Mouse (Mus musculus) midbrain, embryonic 11.5 days (tissue): ENCODE data around the gene Zfp639. TPM values are rescaled to one million over a fixed set of nuclear protein-coding genes. Genes with fewer than 3 reads are reported as not detected.

Experiments
- ATAC-seq: fragments of 200-750 bp; cut with Nextera tagmentation; 2 replicates; pipeline ENCODE4 v1.8.0; 2017; ENCODE audit warnings: moderate TSS enrichment, moderate library complexity; ENCODE audit not compliant: low FRiP score
- DNase-seq: peaks from one replicate; pipeline ENCODE4 v3.0.0; 2015; ENCODE audit warnings: low spot score; ENCODE audit errors: missing footprints
- H3K27ac ChIP-seq: fragments of 300-500 bp; sonication (generic); 2 replicates; pipeline ENCODE4 v1.5.1; 2014; ENCODE audit warnings: low read depth, low read length
- H3K27me3 ChIP-seq: fragments of 300-500 bp; sonication (generic); 2 replicates; pipeline ENCODE4 v1.6.1; 2014; ENCODE audit warnings: mild to moderate bottlenecking, low read length, moderate library complexity, mixed read lengths; ENCODE audit not compliant: control insufficient read depth, insufficient read depth
- H3K36me3 ChIP-seq: fragments of 300-500 bp; sonication (generic); 2 replicates; pipeline ENCODE4 v1.6.1; 2014; ENCODE audit warnings: mild to moderate bottlenecking, low read length, moderate library complexity, mixed read lengths; ENCODE audit not compliant: control insufficient read depth, insufficient read depth
- H3K4me1 ChIP-seq: fragments of 300-500 bp; sonication (generic); 2 replicates; pipeline ENCODE4 v1.6.1; 2014; ENCODE audit warnings: low read length; ENCODE audit not compliant: control insufficient read depth, insufficient read depth
- H3K4me2 ChIP-seq: fragments of 300-500 bp; sonication (generic); 2 replicates; pipeline ENCODE4 v1.6.1; 2014; ENCODE audit warnings: mild to moderate bottlenecking, moderate library complexity
- H3K4me3 ChIP-seq: fragments of 300-500 bp; sonication (generic); 2 replicates; pipeline ENCODE4 v1.5.1; 2014; ENCODE audit warnings: low read depth, low read length
- H3K9ac ChIP-seq: fragments of 300-500 bp; sonication (generic); 2 replicates; pipeline ENCODE4 v1.6.1; 2014; ENCODE audit warnings: low read length
- H3K9me3 ChIP-seq: fragments of 300-500 bp; sonication (generic); 2 replicates; pipeline ENCODE4 v1.6.1; 2016; ENCODE audit warnings: low read length; ENCODE audit not compliant: control insufficient read depth
- WGBS: fragments of 180-500 bp; shearing (Covaris S2); extraction: QIAGEN DNeasy Blood & Tissue Kit; methylation state at CpG from one replicate; pipeline ENCODE4 v1.1.7; 2014; 5-methylcytosine and 5-hydroxymethylcytosine counted together
- polyA plus RNA-seq: library from polyadenylated mRNA; unstranded; fragments of >200 nt; fragmentation: Nextera tagmentation; extraction: Ambion mirVana; gene quantifications from 2 replicates; pipeline ENCODE4 v1.2.1, GENCODE M21; 2014

Zfp639 gene
- polyA plus RNA-seq, 1 experiment from 2014 or later, result 42.1 TPM

GRCm38 (mm10) chr3:32512686-32513284, 2.7 kb downstream of the Zfp639 start:
- no peak overlapping the region for H3K27ac ChIP-seq
- no peak overlapping the region for H3K4me3 ChIP-seq
- H3K4me1 ChIP-seq, result peaks cover 13% of the 10 kb centered on the region; the same call in 1 of the 2 replicates
- 92% methylated on average over 7 of the region's 7 CpGs for WGBS
- H3K9ac ChIP-seq, result no peak overlapping the region
- no peaks in the 10 kb centered on the region for H3K27me3 ChIP-seq
- H3K9me3 ChIP-seq, result no peaks in the 10 kb centered on the region
- DNase-seq (no peak), ATAC-seq (no peak)
- H3K4me2 ChIP-seq, result no peak overlapping the region
- H3K36me3 ChIP-seq, result peaks cover 5% of the 10 kb centered on the region; the same call in 1 of the 2 replicates

DNA sequence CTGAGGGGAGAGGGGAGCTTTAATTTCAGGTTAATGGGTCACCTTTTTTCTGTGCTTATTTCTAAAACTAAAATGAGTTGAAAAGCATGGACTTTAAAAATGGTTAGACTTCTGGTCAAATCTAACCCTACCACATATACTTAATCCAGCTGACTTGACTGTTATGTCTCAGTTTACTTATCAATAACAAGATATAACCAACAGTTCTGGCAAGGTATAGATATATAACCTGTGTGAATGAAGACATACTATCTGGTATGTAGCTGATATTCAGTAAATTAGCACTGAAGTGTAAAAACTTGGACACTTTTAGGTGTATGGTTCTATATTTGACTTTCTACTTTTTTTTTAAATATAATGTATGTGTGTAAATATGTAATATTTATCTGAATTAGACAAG, 3.5 kb downstream of the Zfp639 start:
- DNase-seq (no peak), ATAC-seq (no peak)
- Histone ChIP-seq H3K9ac (no peak overlapping the region), H3K27ac (no peak overlapping the region), H3K4me1 (peaks cover 13% of the 10 kb centered on the region; the same call in 1 of the 2 replicates), H3K36me3 (peaks cover 5% of the 10 kb centered on the region; the same call in 1 of the 2 replicates), H3K27me3 (no peaks in the 10 kb centered on the region), H3K9me3 (no peaks in the 10 kb centered on the region), H3K4me3 (no peak overlapping the region), H3K4me2 (no peak overlapping the region)

- Histone ChIP-seq H3K27me3 (no peaks in the 10 kb centered on the region), H3K4me1 (no peaks in the 10 kb centered on the region), H3K9me3 (no peaks in the 10 kb centered on the region), H3K9ac (no peak overlapping the region), H3K4me3 (no peak overlapping the region), H3K4me2 (no peak overlapping the region), H3K36me3 (peaks cover 11% of the 10 kb centered on the region; the same call in 1 of the 2 replicates), H3K27ac (no peak overlapping the region)
- no peak for DNase-seq
- ATAC-seq, result no peak
- WGBS, result 90% methylated on average over 4 of the region's 4 CpGs
These were observed 17.1 kb downstream of the Zfp639 start for GRCm38 (mm10) chr3:32527181-32527580.

DNA sequence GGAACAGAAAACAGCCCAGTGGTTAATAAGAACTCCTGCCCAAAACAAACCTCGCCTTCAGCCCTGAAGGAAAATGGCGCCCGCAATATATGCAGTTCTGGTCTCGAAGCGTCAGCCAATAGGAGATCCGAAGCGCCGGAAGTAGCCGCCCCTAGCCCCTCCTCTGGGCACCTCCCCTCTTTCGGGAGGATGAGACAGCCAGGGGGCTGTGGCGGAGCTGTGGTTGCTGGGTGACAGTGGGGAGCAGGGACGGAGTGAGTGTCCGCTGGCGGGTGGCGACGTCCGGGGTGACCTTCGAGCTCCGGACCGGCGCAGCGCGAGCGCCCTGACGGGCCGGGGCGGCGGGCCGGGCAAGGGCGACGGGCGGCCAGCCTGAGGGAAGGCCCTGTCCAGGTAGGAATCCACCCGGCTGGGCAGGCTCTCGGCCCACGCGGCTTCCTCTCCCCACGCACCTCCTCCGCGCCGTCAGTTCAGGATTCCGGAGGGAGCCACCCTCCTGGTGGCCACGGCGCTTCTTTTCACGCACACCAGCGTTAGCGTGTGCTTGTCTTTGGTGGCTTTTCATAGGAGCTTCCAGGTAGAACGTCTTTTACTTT, 19.3 kb downstream of the Zfp639 start, which contains the start of gene Mfn1:
Gene Mfn1 (plus strand): TSS at position 163 of the 596 bp plus-strand sequence.
- DNase-seq (peak; percentile 97), ATAC-seq (peak; percentile 100)
- Histone ChIP-seq H3K36me3 (peaks cover 3% of the 10 kb centered on the region; the same call in 1 of the 2 replicates), H3K4me1 (no peaks in the 10 kb centered on the region), H3K9ac (peak within 1 kb of the TSS; percentile 81), H3K4me3 (peak within 1 kb of the TSS; percentile 87), H3K4me2 (peak within 1 kb of the TSS; percentile 71), H3K27ac (peak within 1 kb of the TSS; percentile 35; the same call in 1 of the 2 replicates), H3K27me3 (no peaks in the 10 kb centered on the region), H3K9me3 (no peaks in the 10 kb centered on the region)
- WGBS, result under 1% methylated on average over 46 of the region's 47 CpGs

DNA sequence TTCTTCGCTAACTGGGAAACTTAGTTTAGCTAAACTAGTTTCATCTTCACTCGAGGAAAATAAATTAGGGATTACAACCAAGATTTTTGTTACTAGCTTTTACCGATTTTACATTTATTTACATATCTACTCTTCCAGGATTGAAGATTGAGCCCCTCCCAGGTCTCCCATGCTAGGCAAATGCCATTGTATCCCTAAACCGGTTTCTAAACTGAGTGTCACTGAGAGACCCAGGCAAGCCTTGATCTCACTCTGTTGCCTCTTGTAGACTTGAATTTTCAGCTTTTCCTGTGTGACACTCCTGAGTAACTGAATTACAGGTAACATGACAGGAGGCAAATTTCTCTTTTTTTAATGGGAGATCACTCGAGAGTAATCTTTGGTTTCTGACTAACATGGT, 20.0 kb downstream of the Zfp639 start:
- H3K4me3 ChIP-seq, result peak overlapping the region; percentile 87
- DNase-seq (no peak), ATAC-seq (no peak)
- WGBS, result 15% methylated on average over 5 of the region's 5 CpGs
- no peaks in the 10 kb centered on the region for H3K4me1 ChIP-seq
- no peak overlapping the region for H3K27ac ChIP-seq
- H3K27me3 ChIP-seq, result no peaks in the 10 kb centered on the region
- peak overlapping the region; percentile 81; the same call in 1 of the 2 replicates for H3K9ac ChIP-seq
- H3K9me3 ChIP-seq, result no peaks in the 10 kb centered on the region
- peak overlapping the region; percentile 71 for H3K4me2 ChIP-seq
- H3K36me3 ChIP-seq, result peaks cover 3% of the 10 kb centered on the region; the same call in 1 of the 2 replicates

DNA sequence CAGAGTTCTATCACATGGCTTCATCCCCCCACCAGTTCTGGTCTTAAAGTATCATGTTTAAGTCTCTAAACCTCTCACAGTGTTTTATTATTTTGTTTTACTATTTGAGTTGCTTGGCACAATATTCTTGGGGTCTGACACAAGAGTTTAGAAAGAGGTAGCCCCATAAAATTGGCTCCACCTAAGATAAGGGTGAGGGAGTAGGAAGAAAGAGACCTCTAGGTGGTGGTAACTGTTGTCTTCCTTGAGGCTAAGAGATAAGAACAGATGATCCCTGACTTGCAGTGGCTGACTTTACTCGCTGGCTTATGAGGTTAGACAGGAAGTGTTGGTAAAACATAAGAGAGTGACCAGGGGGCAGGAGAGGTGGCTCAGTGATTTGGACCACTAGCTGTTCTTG, 25.6 kb downstream of the Zfp639 start:
- Histone ChIP-seq H3K27me3 (no peaks in the 10 kb centered on the region), H3K36me3 (peaks cover 3% of the 10 kb centered on the region; the same call in 1 of the 2 replicates)
- ATAC-seq, result no peak

DNA sequence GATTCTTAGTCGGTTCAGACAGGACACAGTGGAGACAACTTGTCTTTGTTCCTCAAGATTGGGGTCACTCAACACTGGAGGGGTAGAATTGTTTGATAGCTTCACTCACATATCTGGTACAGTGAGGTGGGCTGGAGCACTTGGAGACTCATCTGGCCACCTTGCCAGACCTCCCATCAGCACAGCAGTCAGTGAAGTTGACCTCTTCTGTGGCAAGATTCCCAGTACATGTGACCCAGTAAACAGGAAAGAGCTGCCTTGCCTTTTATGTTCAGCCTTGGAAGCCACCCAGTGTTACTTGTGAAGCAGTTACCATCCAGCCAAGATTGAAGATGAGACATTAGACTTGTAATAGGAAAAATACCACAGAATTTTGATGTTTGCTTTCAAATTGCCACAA, 27.5 kb downstream of the Zfp639 start:
- no peaks in the 10 kb centered on the region for H3K9me3 ChIP-seq
- DNase-seq, result no peak
- no peak overlapping the region for H3K9ac ChIP-seq
- ATAC-seq, result no peak
- H3K27ac ChIP-seq, result no peak overlapping the region
- H3K36me3 ChIP-seq, result peaks cover 3% of the 10 kb centered on the region; the same call in 1 of the 2 replicates
- H3K4me1 ChIP-seq, result no peaks in the 10 kb centered on the region
- WGBS, result 70% methylated on average over 1 of the region's 1 CpGs
- no peak overlapping the region for H3K4me2 ChIP-seq
- no peak overlapping the region for H3K4me3 ChIP-seq
- no peaks in the 10 kb centered on the region for H3K27me3 ChIP-seq

More for the DNA sequence above, 25.6 kb downstream of the Zfp639 start:
- Histone ChIP-seq H3K27ac (no peak overlapping the region), H3K9me3 (no peaks in the 10 kb centered on the region), H3K4me3 (no peak overlapping the region), H3K4me2 (no peak overlapping the region), H3K4me1 (no peaks in the 10 kb centered on the region), H3K9ac (no peak overlapping the region)
- no peak for DNase-seq
- WGBS, result 67% methylated on average over 1 of the region's 1 CpGs

DNA sequence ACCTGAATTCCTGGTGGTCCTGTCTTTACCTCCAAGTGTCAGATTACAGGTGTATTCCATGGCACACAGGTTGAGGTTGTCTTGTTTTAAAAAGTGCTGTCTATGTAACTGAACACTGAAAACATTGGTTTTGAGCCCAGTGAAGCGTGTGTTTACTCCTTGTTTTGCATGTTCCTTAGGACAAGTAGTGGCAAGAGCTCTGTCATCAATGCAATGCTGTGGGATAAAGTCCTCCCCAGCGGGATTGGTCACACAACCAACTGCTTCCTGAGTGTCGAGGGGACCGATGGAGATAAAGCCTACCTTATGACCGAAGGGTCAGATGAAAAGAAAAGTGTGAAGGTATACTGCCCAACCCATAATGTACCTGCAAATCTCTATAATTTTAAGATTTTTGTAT, 28.0 kb downstream of the Zfp639 start:
- H3K36me3 ChIP-seq, result peaks cover 3% of the 10 kb centered on the region; the same call in 1 of the 2 replicates
- no peak overlapping the region for H3K4me3 ChIP-seq
- 91% methylated on average over 5 of the region's 5 CpGs for WGBS
- H3K27ac ChIP-seq, result no peak overlapping the region
- no peaks in the 10 kb centered on the region for H3K9me3 ChIP-seq
- no peaks in the 10 kb centered on the region for H3K4me1 ChIP-seq
- no peak for DNase-seq
- H3K27me3 ChIP-seq, result no peaks in the 10 kb centered on the region
- ATAC-seq, result no peak
- no peak overlapping the region for H3K9ac ChIP-seq
- H3K4me2 ChIP-seq, result no peak overlapping the region

- H3K27ac ChIP-seq, result no peak overlapping the region
- no peak overlapping the region for H3K4me2 ChIP-seq
- DNase-seq, result no peak
- no peak overlapping the region for H3K4me3 ChIP-seq
- no peak overlapping the region for H3K9ac ChIP-seq
- H3K9me3 ChIP-seq, result no peaks in the 10 kb centered on the region
- no peak for ATAC-seq
- 0 out of 2 replicates have a peak, but pooled peaks cover 4% of the 10 kb centered on the region for H3K36me3 ChIP-seq
- no peaks in the 10 kb centered on the region for H3K27me3 ChIP-seq
- WGBS, result 88% methylated on average over 1 of the region's 1 CpGs
- H3K4me1 ChIP-seq, result no peaks in the 10 kb centered on the region
These were observed 43.0 kb downstream of the Zfp639 start for GRCm38 (mm10) chr3:32553061-32553460.
